13 mouse cellular contexts compared by ENCODE assay signal in the genomic region with DNA sequence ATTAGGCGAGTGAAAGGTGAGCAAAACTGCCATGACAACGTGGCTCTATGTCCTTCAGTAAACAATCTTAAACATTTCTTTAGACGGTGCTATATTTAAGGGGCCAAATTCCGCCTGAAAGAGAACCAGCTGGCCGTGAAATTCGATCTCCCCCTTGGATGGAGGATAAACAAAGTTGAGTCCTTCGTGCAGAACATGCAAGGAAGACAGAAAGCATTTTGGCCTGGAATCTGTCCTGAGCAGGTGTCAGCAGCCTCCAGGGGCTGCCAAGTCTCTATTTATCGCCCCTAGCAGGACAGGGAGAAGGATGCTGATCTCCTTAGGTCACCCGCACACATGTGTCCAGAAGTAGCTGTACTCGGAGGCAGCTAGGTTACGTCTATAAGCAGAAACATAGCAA. TPM values are rescaled to one million over a fixed set of nuclear protein-coding genes. Genes with fewer than 3 reads are reported as not detected.
DNase-seq lines count a peak whose midpoint lies in the region; ATAC-seq lines count a peak whose summit lies in the region.
"Had no signal": no experiment of that assay in that cellular context is flagged by ENCODE, and none has a peak within 500 bp of the region (broad histone marks: within the 10 kb centered on the region; RNA-seq: fewer than 3 reads in every experiment).

No protein-coding gene starts in this region.

- no peaks in the 10 kb centered on the region for H3K9me3 ChIP-seq in embryonic facial prominence, embryonic 14.5 days (ENCODE audit: control insufficient read depth, low read length)
- H3K9me3 ChIP-seq in stomach, embryonic 14.5 days (ENCODE audit: control insufficient read depth, low read depth, low read length) = no peaks in the 10 kb centered on the region

- WGBS in embryonic facial prominence, embryonic 14.5 days = 13% methylated on average over 11 of the region's 11 CpGs
- WGBS in stomach, embryonic 14.5 days = 9% methylated on average over 11 of the region's 11 CpGs

- H3K27me3 ChIP-seq in embryonic facial prominence, embryonic 14.5 days (replicated peaks; ENCODE audit: control insufficient read depth, insufficient read depth, low read length) = no peaks in the 10 kb centered on the region
- H3K27me3 ChIP-seq in stomach, embryonic 14.5 days (ENCODE audit: control insufficient read depth, insufficient read depth, low read length) = no peaks in the 10 kb centered on the region

- peak overlapping the region; percentile 68 for H3K27ac ChIP-seq in embryonic facial prominence, embryonic 14.5 days (replicated peaks; ENCODE audit: low read depth, low read length)
- peak overlapping the region; percentile 68; the same call in 1 of the 2 replicates for H3K27ac ChIP-seq in stomach, embryonic 14.5 days (ENCODE audit: low read length)

- no peaks in the 10 kb centered on the region for H3K36me3 ChIP-seq in embryonic facial prominence, embryonic 14.5 days (ENCODE audit: control insufficient read depth, insufficient read depth, low read length)
- no peaks in the 10 kb centered on the region for H3K36me3 ChIP-seq in stomach, embryonic 14.5 days (ENCODE audit: control insufficient read depth, insufficient read depth, low read length)

- peak overlapping the region; percentile 24; the same call in 1 of the 2 replicates for H3K4me2 ChIP-seq in embryonic facial prominence, embryonic 14.5 days (ENCODE audit: low read depth, low read length)
- H3K4me2 ChIP-seq in stomach, embryonic 14.5 days (replicated peaks; ENCODE audit: low read depth, low read length) = peak overlapping the region; percentile 8; the same call in 1 of the 2 replicates

- ATAC-seq in embryonic facial prominence, embryonic 14.5 days (ENCODE audit: low read depth) = peak; percentile 80
- ATAC-seq in stomach, embryonic 14.5 days (ENCODE audit: insufficient number of reproducible peaks, insufficient read depth, low FRiP score, low read depth) = peak; percentile 70; the same call in 1 of the 2 replicates
- ATAC-seq in frontal cortex, adult (ENCODE audit: low TSS enrichment) = no peak
- ATAC-seq: forebrain, postnatal 0 days; liver, postnatal 0 days had no signal

- peaks cover 14% of the 10 kb centered on the region; the same call in 1 of the 2 replicates for H3K4me1 ChIP-seq in embryonic facial prominence, embryonic 14.5 days (ENCODE audit: control insufficient read depth, insufficient read depth, low read length)
- H3K4me1 ChIP-seq in stomach, embryonic 14.5 days (ENCODE audit: control insufficient read depth, insufficient read depth, low read length) = peaks cover 17% of the 10 kb centered on the region; the same call in 1 of the 2 replicates

- H3K4me3 ChIP-seq in embryonic facial prominence, embryonic 14.5 days (ENCODE audit: low read depth, low read length) = no peak overlapping the region
- no peak overlapping the region for H3K4me3 ChIP-seq in stomach, embryonic 14.5 days (ENCODE audit: low read depth, low read length)

- intact Hi-C loops in gastrocnemius, postnatal 36 days (cut with DNase I) = no loop called here

- DNase-seq in gastrocnemius, postnatal 25 days = peak; percentile 28
- DNase-seq in gastrocnemius, postnatal 36 days = no peak
- peak; percentile 26 to 32 for DNase-seq in kidney, postnatal 4 days
- DNase-seq in kidney, adult 18-20 months = no peak
- DNase-seq in embryonic facial prominence, embryonic 14.5 days (ENCODE audit: low spot score) = peak; percentile 86
- DNase-seq in thymus, adult 18-20 months = no peak
- DNase-seq: adrenal gland, postnatal 36 days; cerebellum, adult 9-10 months; forebrain, postnatal 0 days; liver, postnatal 0 days; retina, postnatal 1 day had no signal

- no peak overlapping the region; the same call in 1 of the 2 replicates for H3K9ac ChIP-seq in embryonic facial prominence, embryonic 14.5 days (ENCODE audit: low read depth, low read length)
- no peak overlapping the region for H3K9ac ChIP-seq in stomach, embryonic 14.5 days (replicated peaks; ENCODE audit: low read depth, low read length)
- H3K9ac ChIP-seq: forebrain, postnatal 0 days; liver, postnatal 0 days had no signal

RNA-seq across cellular contexts. Expression of gene Casd1, which starts 39.5 kb away (rescaled TPM):
- total RNA-seq in gastrocnemius, postnatal 25 days (2021) = 10 to 100 TPM; 17.3 to 18.1 TPM
- total RNA-seq in gastrocnemius, postnatal 36 days (2021) = 10 to 100 TPM; 17.1 to 17.3 TPM
- 39.4 and 42.7 TPM in 2 replicates for polyA plus RNA-seq in embryonic facial prominence, embryonic 14.5 days (2014; fragmentation: Nextera tagmentation; extraction: Ambion mirVana)
- 37.6 and 42.3 TPM in 2 replicates for polyA plus RNA-seq in stomach, embryonic 14.5 days (2014; fragmentation: Nextera tagmentation; extraction: Ambion mirVana)

RNA-seq across cellular contexts. Expression of gene Col1a2, which starts 56.5 kb away (rescaled TPM):
- 100 to 1,000 TPM; 657 to 809 TPM for total RNA-seq in gastrocnemius, postnatal 25 days (2021)
- 100 to 1,000 TPM; 437 to 544 TPM for total RNA-seq in gastrocnemius, postnatal 36 days (2021)
- polyA plus RNA-seq in embryonic facial prominence, embryonic 14.5 days (2014; fragmentation: Nextera tagmentation; extraction: Ambion mirVana) = 2,526 and 3,098 TPM in 2 replicates
- 751 and 803 TPM in 2 replicates for polyA plus RNA-seq in stomach, embryonic 14.5 days (2014; fragmentation: Nextera tagmentation; extraction: Ambion mirVana)

Comparison
In these comparisons a context has a peak if more than half of its experiments do, and no peak if none do; other contexts are left out.
1. DNase-seq: peak in gastrocnemius, postnatal 25 days (single experiment), kidney, postnatal 4 days (2 of 2) and embryonic facial prominence, embryonic 14.5 days (single experiment); none in gastrocnemius, postnatal 36 days (0 of 2), kidney, adult 18-20 months (single experiment) and thymus, adult 18-20 months (0 of 2).